Mouse (Mus musculus): ENCODE measurements at regions not wholly inside any gene's neighbourhood (a gene's known extent, or its start where the extent isn't known, plus 50 kb on each side); places are given as distances from the start of the nearest gene placed in this dataset.

GRCm38 (mm10) chr15:93656713-93657112 lies 61.0 kb upstream of the Prickle1 start:
- TF ChIP-seq CTCF (IDR thresholded peaks at IDR 0.05; ENCODE audit: borderline replicate concordance, extremely low read depth, insufficient read depth, insufficient read length) (no peak), POLR2A (IDR thresholded peaks at IDR 0.05; ENCODE audit: borderline replicate concordance, extremely low read depth, insufficient read depth, insufficient read length, poor library complexity, severe bottlenecking) (no peak)
- DNase-seq (ENCODE audit: low read depth), result no peak

- TF ChIP-seq POLR2A (IDR thresholded peaks at IDR 0.05; ENCODE audit: borderline replicate concordance, extremely low read depth, insufficient read depth, insufficient read length, poor library complexity, severe bottlenecking) (no peak), CTCF (IDR thresholded peaks at IDR 0.05; ENCODE audit: borderline replicate concordance, extremely low read depth, insufficient read depth, insufficient read length) (no peak)
- DNase-seq (ENCODE audit: low read depth), result no peak
Measured at GRCm38 (mm10) chr15:93655743-93656142, 60.1 kb upstream of the Prickle1 start.

- no peak for DNase-seq (ENCODE audit: low read depth)
- TF ChIP-seq POLR2A (IDR thresholded peaks at IDR 0.05; ENCODE audit: borderline replicate concordance, extremely low read depth, insufficient read depth, insufficient read length, poor library complexity, severe bottlenecking), result no peak
- TF ChIP-seq CTCF (IDR thresholded peaks at IDR 0.05; ENCODE audit: borderline replicate concordance, extremely low read depth, insufficient read depth, insufficient read length), result no peak
Measured at GRCm38 (mm10) chr15:93655243-93655642, 59.6 kb upstream of the Prickle1 start.

- TF ChIP-seq CTCF (IDR thresholded peaks at IDR 0.05; ENCODE audit: borderline replicate concordance, extremely low read depth, insufficient read depth, insufficient read length) (no peak), POLR2A (IDR thresholded peaks at IDR 0.05; ENCODE audit: borderline replicate concordance, extremely low read depth, insufficient read depth, insufficient read length, poor library complexity, severe bottlenecking) (no peak)
- no peak for DNase-seq (ENCODE audit: low read depth)
Measured at GRCm38 (mm10) chr15:93653378-93653777, 57.7 kb upstream of the Prickle1 start.

GRCm38 (mm10) chr15:93650981-93651757 lies 55.5 kb upstream of the Prickle1 start:
- no peak for DNase-seq (ENCODE audit: low read depth)
- TF ChIP-seq CTCF (IDR thresholded peaks at IDR 0.05; ENCODE audit: borderline replicate concordance, extremely low read depth, insufficient read depth, insufficient read length) (no peak), POLR2A (IDR thresholded peaks at IDR 0.05; ENCODE audit: borderline replicate concordance, extremely low read depth, insufficient read depth, insufficient read length, poor library complexity, severe bottlenecking) (no peak)

GRCm38 (mm10) chr15:93650009-93650522 lies 54.4 kb upstream of the Prickle1 start:
- no peak for TF ChIP-seq POLR2A (IDR thresholded peaks at IDR 0.05; ENCODE audit: borderline replicate concordance, extremely low read depth, insufficient read depth, insufficient read length, poor library complexity, severe bottlenecking)
- no peak for TF ChIP-seq CTCF (IDR thresholded peaks at IDR 0.05; ENCODE audit: borderline replicate concordance, extremely low read depth, insufficient read depth, insufficient read length)
- no peak for DNase-seq (ENCODE audit: low read depth)

- TF ChIP-seq CTCF (IDR thresholded peaks at IDR 0.05; ENCODE audit: borderline replicate concordance, extremely low read depth, insufficient read depth, insufficient read length) (no peak), POLR2A (IDR thresholded peaks at IDR 0.05; ENCODE audit: borderline replicate concordance, extremely low read depth, insufficient read depth, insufficient read length, poor library complexity, severe bottlenecking) (no peak)
- no peak for DNase-seq (ENCODE audit: low read depth)
Measured at GRCm38 (mm10) chr15:93648646-93649045, 53.0 kb upstream of the Prickle1 start.

- TF ChIP-seq POLR2A (IDR thresholded peaks at IDR 0.05; ENCODE audit: borderline replicate concordance, extremely low read depth, insufficient read depth, insufficient read length, poor library complexity, severe bottlenecking) (no peak), CTCF (IDR thresholded peaks at IDR 0.05; ENCODE audit: borderline replicate concordance, extremely low read depth, insufficient read depth, insufficient read length) (no peak)
- DNase-seq (ENCODE audit: low read depth), result peak; percentile 26
Measured at GRCm38 (mm10) chr15:93646820-93647219, 51.1 kb upstream of the Prickle1 start.

GRCm38 (mm10) chr15:93645950-93646349 lies 50.3 kb upstream of the Prickle1 start:
- DNase-seq (ENCODE audit: low read depth), result no peak
- TF ChIP-seq CTCF (IDR thresholded peaks at IDR 0.05; ENCODE audit: borderline replicate concordance, extremely low read depth, insufficient read depth, insufficient read length), result no peak
- TF ChIP-seq POLR2A (IDR thresholded peaks at IDR 0.05; ENCODE audit: borderline replicate concordance, extremely low read depth, insufficient read depth, insufficient read length, poor library complexity, severe bottlenecking), result no peak
